Mouse (Mus musculus) heart, embryonic 13.5 days (tissue): ENCODE measurements at regions not wholly inside any gene's neighbourhood (a gene's known extent, or its start where the extent isn't known, plus 50 kb on each side); places are given as distances from the start of the nearest gene placed in this dataset.

Experiments used
- ATAC-seq: fragments of 200-750 bp; cut with Nextera tagmentation; 2 replicates; pipeline ENCODE4 v1.8.0; 2017; ENCODE audit warnings: moderate TSS enrichment; ENCODE audit not compliant: insufficient number of reproducible peaks, low FRiP score, low TSS enrichment; ENCODE audit errors: extremely low read depth
- H3K27ac ChIP-seq: fragments of 300-500 bp; sonication (generic); replicated peaks from 2 replicates; pipeline ENCODE4 v1.5.1; 2015; ENCODE audit warnings: moderate library complexity, mild to moderate bottlenecking, inconsistent platforms
- H3K27me3 ChIP-seq: fragments of 300-500 bp; sonication (generic); replicated peaks from 2 replicates; pipeline ENCODE4 v1.6.1; 2015; ENCODE audit warnings: mild to moderate bottlenecking, inconsistent platforms
- H3K36me3 ChIP-seq: fragments of 300-500 bp; sonication (generic); 2 replicates; pipeline ENCODE4 v1.6.1; 2015; ENCODE audit warnings: mild to moderate bottlenecking, inconsistent platforms
- H3K4me1 ChIP-seq: fragments of 300-500 bp; sonication (generic); 2 replicates; pipeline ENCODE4 v1.6.1; 2015; ENCODE audit warnings: inconsistent platforms
- H3K4me2 ChIP-seq: fragments of 300-500 bp; sonication (generic); 2 replicates; pipeline ENCODE4 v1.6.1; 2015; ENCODE audit warnings: inconsistent platforms, mild to moderate bottlenecking, moderate library complexity
- H3K4me3 ChIP-seq: fragments of 300-500 bp; sonication (generic); 2 replicates; pipeline ENCODE4 v1.5.1; 2015; ENCODE audit warnings: moderate library complexity, mild to moderate bottlenecking, inconsistent platforms
- H3K9ac ChIP-seq: fragments of 300-500 bp; sonication (generic); 2 replicates; pipeline ENCODE4 v1.6.1; 2015; ENCODE audit warnings: inconsistent platforms, mild to moderate bottlenecking, moderate library complexity
- H3K9me3 ChIP-seq: fragments of 300-500 bp; sonication (generic); 2 replicates; pipeline ENCODE4 v1.6.1; 2016; ENCODE audit warnings: inconsistent platforms
- WGBS: fragments of 180-500 bp; shearing (Covaris S2); methylation state at CpG from one replicate; pipeline ENCODE4 v1.1.7; 2015; ENCODE audit warnings: mixed read lengths; 5-methylcytosine and 5-hydroxymethylcytosine counted together

- no peak for ATAC-seq
- H3K4me2 ChIP-seq = no peak overlapping the region
- no peaks in the 10 kb centered on the region for H3K36me3 ChIP-seq
- no peaks in the 10 kb centered on the region for H3K9me3 ChIP-seq
- 59% methylated on average over 5 of the region's 5 CpGs for WGBS
- peaks cover 2% of the 10 kb centered on the region; the same call in 1 of the 2 replicates for H3K4me1 ChIP-seq
- H3K27ac ChIP-seq = no peak overlapping the region
- no peaks in the 10 kb centered on the region for H3K27me3 ChIP-seq
- H3K9ac ChIP-seq = no peak overlapping the region
- H3K4me3 ChIP-seq = no peak overlapping the region
Measured at GRCm38 (mm10) chr13:16670047-16670733, 658.5 kb downstream of the Inhba start.

DNA sequence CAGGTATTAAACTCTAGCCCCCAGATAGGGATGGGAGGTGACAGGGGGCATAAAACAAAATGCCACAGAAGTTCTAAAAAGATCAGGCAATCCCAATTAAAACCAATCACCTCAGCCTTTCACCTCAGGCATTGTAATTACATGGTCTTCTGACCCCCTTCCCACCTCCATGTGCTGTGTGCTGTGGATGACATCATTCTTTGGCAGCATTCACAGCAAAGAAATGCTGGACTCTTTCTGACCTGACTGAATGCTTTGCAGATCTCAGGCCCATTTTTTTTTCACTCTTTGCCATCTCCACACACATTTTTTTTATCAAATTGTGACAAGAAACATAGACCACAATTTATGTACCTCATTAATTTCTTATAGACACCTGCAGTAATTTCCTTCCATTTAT is 659.1 kb downstream of the Inhba start:
- Histone ChIP-seq H3K9me3 (no peaks in the 10 kb centered on the region), H3K9ac (no peak overlapping the region), H3K36me3 (no peaks in the 10 kb centered on the region), H3K4me2 (no peak overlapping the region), H3K4me3 (no peak overlapping the region), H3K27ac (no peak overlapping the region), H3K4me1 (peaks cover 2% of the 10 kb centered on the region; the same call in 1 of the 2 replicates), H3K27me3 (no peaks in the 10 kb centered on the region)
- no peak for ATAC-seq

DNA sequence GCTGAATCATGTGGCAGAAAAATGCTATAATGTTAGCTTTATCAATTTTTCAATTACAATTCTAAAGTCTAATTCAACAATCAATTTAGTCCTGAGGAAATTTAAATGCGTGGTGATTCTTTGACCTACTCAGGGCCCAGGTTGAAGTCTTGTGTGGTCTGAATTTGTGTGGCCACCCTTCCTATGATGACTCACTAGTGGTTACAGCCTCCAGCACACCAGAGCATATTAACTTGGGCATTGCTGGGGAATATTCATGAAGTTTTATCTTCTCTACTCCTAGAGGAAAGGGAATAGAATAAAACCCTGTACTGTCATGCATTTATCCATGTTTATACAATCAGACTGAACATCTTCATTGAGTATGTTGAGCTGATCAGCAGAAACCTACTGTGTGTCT is 665.2 kb downstream of the Inhba start:
- no peaks in the 10 kb centered on the region for H3K4me1 ChIP-seq
- H3K27ac ChIP-seq = no peak overlapping the region
- WGBS = 82% methylated on average over 1 of the region's 1 CpGs
- H3K27me3 ChIP-seq = no peaks in the 10 kb centered on the region
- no peak for ATAC-seq
- no peaks in the 10 kb centered on the region for H3K36me3 ChIP-seq
- H3K9ac ChIP-seq = no peak overlapping the region
- no peak overlapping the region for H3K4me3 ChIP-seq
- H3K9me3 ChIP-seq = no peaks in the 10 kb centered on the region
- no peak overlapping the region for H3K4me2 ChIP-seq

- no peak overlapping the region for H3K27ac ChIP-seq
- H3K9me3 ChIP-seq = no peaks in the 10 kb centered on the region
- no peak for ATAC-seq
- no peak overlapping the region for H3K9ac ChIP-seq
- H3K4me2 ChIP-seq = no peak overlapping the region
- H3K4me3 ChIP-seq = no peak overlapping the region
- no peaks in the 10 kb centered on the region for H3K36me3 ChIP-seq
- no peaks in the 10 kb centered on the region for H3K4me1 ChIP-seq
- H3K27me3 ChIP-seq = no peaks in the 10 kb centered on the region
- WGBS = 43% methylated on average over 1 of the region's 1 CpGs
Measured at GRCm38 (mm10) chr13:16678246-16679024, 666.8 kb downstream of the Inhba start.

- no peak overlapping the region for H3K9ac ChIP-seq
- H3K4me1 ChIP-seq = peaks cover 4% of the 10 kb centered on the region; the same call in 1 of the 2 replicates
- H3K4me3 ChIP-seq = no peak overlapping the region
- ATAC-seq = no peak
- H3K4me2 ChIP-seq = no peak overlapping the region
- H3K27ac ChIP-seq = no peak overlapping the region
- H3K27me3 ChIP-seq = no peaks in the 10 kb centered on the region
- 76% methylated on average over 1 of the region's 1 CpGs for WGBS
- no peaks in the 10 kb centered on the region for H3K9me3 ChIP-seq
- no peaks in the 10 kb centered on the region for H3K36me3 ChIP-seq
Measured at GRCm38 (mm10) chr13:16694201-16694600, 682.5 kb downstream of the Inhba start.

GRCm38 (mm10) chr13:16700934-16701333 is 689.3 kb downstream of the Inhba start:
- WGBS = 49% methylated on average over 2 of the region's 2 CpGs
- Histone ChIP-seq H3K27me3 (no peaks in the 10 kb centered on the region), H3K4me2 (no peak overlapping the region), H3K36me3 (no peaks in the 10 kb centered on the region), H3K9ac (no peak overlapping the region), H3K4me1 (peaks cover 8% of the 10 kb centered on the region), H3K4me3 (no peak overlapping the region), H3K9me3 (no peaks in the 10 kb centered on the region), H3K27ac (no peak overlapping the region)
- ATAC-seq = no peak

DNA sequence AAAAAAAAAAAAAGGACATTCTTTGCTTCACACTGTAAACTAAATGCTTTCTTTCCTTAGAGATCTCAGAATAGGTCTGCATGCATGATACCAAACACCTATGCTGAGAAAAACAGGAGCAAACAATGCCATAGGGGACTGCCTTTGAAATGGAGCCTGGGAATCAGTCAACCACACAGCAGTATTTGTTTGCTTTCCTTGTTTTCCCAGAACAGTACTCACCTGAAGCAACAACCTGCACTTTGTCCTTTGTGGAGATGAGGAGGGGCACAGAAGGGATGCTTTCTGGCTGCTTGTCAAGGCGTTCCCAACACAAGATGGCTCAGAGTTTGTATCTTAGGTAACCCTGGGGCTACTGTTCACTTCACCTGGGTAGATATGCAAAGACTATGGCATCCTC is 690.5 kb downstream of the Inhba start:
- 71% methylated on average over 1 of the region's 1 CpGs for WGBS

GRCm38 (mm10) chr13:16705217-16706104 is 693.8 kb downstream of the Inhba start:
- no peak for ATAC-seq
- H3K27ac ChIP-seq = no peak overlapping the region
- peaks cover 8% of the 10 kb centered on the region for H3K4me1 ChIP-seq
- H3K9ac ChIP-seq = no peak overlapping the region
- H3K4me3 ChIP-seq = no peak overlapping the region
- H3K27me3 ChIP-seq = no peaks in the 10 kb centered on the region
- WGBS = 77% methylated on average over 10 of the region's 10 CpGs
- no peak overlapping the region for H3K4me2 ChIP-seq
- no peaks in the 10 kb centered on the region for H3K36me3 ChIP-seq
- no peaks in the 10 kb centered on the region for H3K9me3 ChIP-seq

More for the DNA sequence above, 690.5 kb downstream of the Inhba start:
- Histone ChIP-seq H3K4me1 (peaks cover 8% of the 10 kb centered on the region), H3K4me2 (no peak overlapping the region), H3K27me3 (no peaks in the 10 kb centered on the region), H3K36me3 (no peaks in the 10 kb centered on the region), H3K9me3 (no peaks in the 10 kb centered on the region), H3K9ac (no peak overlapping the region), H3K4me3 (no peak overlapping the region), H3K27ac (no peak overlapping the region)
- no peak for ATAC-seq

GRCm38 (mm10) chr13:16706105-16706442 is 694.4 kb downstream of the Inhba start:
- H3K9ac ChIP-seq = no peak overlapping the region
- no peaks in the 10 kb centered on the region for H3K36me3 ChIP-seq
- no peak overlapping the region for H3K4me3 ChIP-seq
- H3K4me1 ChIP-seq = peaks cover 3% of the 10 kb centered on the region; the same call in 1 of the 2 replicates
- H3K9me3 ChIP-seq = no peaks in the 10 kb centered on the region
- WGBS = 57% methylated on average over 1 of the region's 1 CpGs
- H3K27ac ChIP-seq = no peak overlapping the region
- H3K27me3 ChIP-seq = no peaks in the 10 kb centered on the region
- H3K4me2 ChIP-seq = no peak overlapping the region
- no peak for ATAC-seq

- H3K9me3 ChIP-seq = no peaks in the 10 kb centered on the region
- H3K27me3 ChIP-seq = no peaks in the 10 kb centered on the region
- H3K4me1 ChIP-seq = peaks cover 35% of the 10 kb centered on the region
- peak overlapping the region; percentile 87 for H3K27ac ChIP-seq
- H3K36me3 ChIP-seq = no peaks in the 10 kb centered on the region
- ATAC-seq = 0 out of 2 replicates have a peak, but pooled peaks have one; percentile 61
- H3K4me2 ChIP-seq = peak overlapping the region; percentile 31; the same call in 1 of the 2 replicates
- H3K9ac ChIP-seq = 0 out of 2 replicates have a peak overlapping the region, but pooled peaks have one; percentile 53
- no peak overlapping the region for H3K4me3 ChIP-seq
- WGBS = 20% methylated on average over 5 of the region's 5 CpGs
Measured at GRCm38 (mm10) chr13:16715296-16715960, 703.8 kb downstream of the Inhba start.

- H3K27ac ChIP-seq = 0 out of 2 replicates have a peak overlapping the region, but pooled peaks have one; percentile 8
- H3K36me3 ChIP-seq = no peaks in the 10 kb centered on the region
- H3K4me3 ChIP-seq = no peak overlapping the region
- H3K4me2 ChIP-seq = no peak overlapping the region
- H3K4me1 ChIP-seq = peaks cover 35% of the 10 kb centered on the region
- no peak overlapping the region for H3K9ac ChIP-seq
- no peaks in the 10 kb centered on the region for H3K27me3 ChIP-seq
- no peak for ATAC-seq
- no peaks in the 10 kb centered on the region for H3K9me3 ChIP-seq
- 34% methylated on average over 6 of the region's 6 CpGs for WGBS
Measured at GRCm38 (mm10) chr13:16716340-16716739, 704.7 kb downstream of the Inhba start.
